Mouse (Mus musculus): Measurements from ENCODE around the gene Epb41l3.

DNA sequence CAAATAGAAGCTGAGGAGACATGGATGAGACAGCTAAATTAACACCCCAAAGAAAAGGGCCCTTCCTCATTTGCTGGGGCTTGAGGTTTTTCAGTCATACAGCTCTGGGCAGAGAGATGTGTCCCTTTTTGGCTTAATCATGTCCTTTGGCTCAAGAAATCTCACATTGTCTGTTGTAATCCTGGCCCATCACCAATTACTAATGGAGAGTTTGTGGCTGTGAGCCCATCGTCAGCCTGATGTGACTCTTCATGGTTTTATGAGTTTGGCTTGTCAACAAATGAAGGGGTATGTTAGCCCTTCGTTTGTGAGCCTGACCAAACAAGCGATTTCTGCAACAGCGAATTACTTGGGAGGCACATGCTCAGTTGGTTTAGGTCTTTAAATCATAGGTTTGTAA, 34.0 kb upstream of the Epb41l3 start:
- no peak for TF ChIP-seq POLR2A (IDR thresholded peaks at IDR 0.05; ENCODE audit: borderline replicate concordance, insufficient read depth, low read length)
- TF ChIP-seq CTCF (IDR thresholded peaks at IDR 0.05; ENCODE audit: borderline replicate concordance, insufficient read depth, low read depth, low read length), result no peak
